Mouse (Mus musculus): Measurements from ENCODE around the gene Bgn. TPM values are rescaled to one million over a fixed set of nuclear protein-coding genes. Genes with fewer than 3 reads are reported as not detected.

Gene Bgn
- polyA plus RNA-seq, 1 experiment from 2014 or later: 68.8 TPM

- H3K36me3 ChIP-seq: no peaks in the 10 kb centered on the region
- no peak overlapping the region for H3K4me3 ChIP-seq
- 46% methylated on average over 12 of the region's 12 CpGs for WGBS
- peak overlapping the region; percentile 21; the same call in 1 of the 2 replicates for H3K4me2 ChIP-seq (replicated peaks)
- no peaks in the 10 kb centered on the region for H3K9me3 ChIP-seq
- peak; percentile 86 for ATAC-seq (ENCODE audit: low FRiP score, low read depth)
- H3K27ac ChIP-seq: peak overlapping the region; percentile 79
- no peak overlapping the region for H3K9ac ChIP-seq
- peaks cover 9% of the 10 kb centered on the region; the same call in 1 of the 2 replicates for H3K27me3 ChIP-seq
- H3K4me1 ChIP-seq: peaks cover 20% of the 10 kb centered on the region
These were observed 8.8 kb upstream of the Bgn start for GRCm38 (mm10) chrX:73474340-73475165.

- no peak overlapping the region for H3K4me3 ChIP-seq
- peaks cover 6% of the 10 kb centered on the region; the same call in 1 of the 2 replicates for H3K27me3 ChIP-seq
- H3K27ac ChIP-seq: 0 out of 2 replicates have a peak overlapping the region, but pooled peaks have one; percentile 10
- peaks cover 31% of the 10 kb centered on the region for H3K4me1 ChIP-seq
- H3K36me3 ChIP-seq: no peaks in the 10 kb centered on the region
- WGBS: 94% methylated on average over 1 of the region's 1 CpGs
- no peaks in the 10 kb centered on the region for H3K9me3 ChIP-seq
- no peak overlapping the region for H3K4me2 ChIP-seq (replicated peaks)
- ATAC-seq (ENCODE audit: low FRiP score, low read depth): no peak
- H3K9ac ChIP-seq: no peak overlapping the region
These were observed 7.6 kb upstream of the Bgn start for GRCm38 (mm10) chrX:73475658-73476256.

- no peak for ATAC-seq (ENCODE audit: low FRiP score, low read depth)
- peaks cover 33% of the 10 kb centered on the region for H3K4me1 ChIP-seq
- H3K9ac ChIP-seq: no peak overlapping the region
- H3K4me3 ChIP-seq: no peak overlapping the region
- H3K36me3 ChIP-seq: no peaks in the 10 kb centered on the region
- H3K27ac ChIP-seq: 0 out of 2 replicates have a peak overlapping the region, but pooled peaks have one; percentile 3
- peaks cover 8% of the 10 kb centered on the region; the same call in 1 of the 2 replicates for H3K27me3 ChIP-seq
- no peak overlapping the region for H3K4me2 ChIP-seq (replicated peaks)
- no peaks in the 10 kb centered on the region for H3K9me3 ChIP-seq
- 70% methylated on average over 2 of the region's 2 CpGs for WGBS
These were observed 6.8 kb upstream of the Bgn start for GRCm38 (mm10) chrX:73476621-73477020.

- 94% methylated on average over 2 of the region's 2 CpGs for WGBS
These were observed 5.9 kb upstream of the Bgn start for GRCm38 (mm10) chrX:73477500-73477899.

GRCm38 (mm10) chrX:73479656-73480055, 3.7 kb upstream of the Bgn start:
- no peak overlapping the region for H3K4me2 ChIP-seq (replicated peaks)
- H3K27ac ChIP-seq: peak overlapping the region; percentile 67

More at GRCm38 (mm10) chrX:73477500-73477899, 5.9 kb upstream of the Bgn start:
- Histone ChIP-seq H3K4me1 (peaks cover 33% of the 10 kb centered on the region), H3K9me3 (no peaks in the 10 kb centered on the region), H3K4me2 (replicated peaks) (no peak overlapping the region), H3K27ac (no peak overlapping the region), H3K4me3 (no peak overlapping the region), H3K27me3 (peaks cover 8% of the 10 kb centered on the region; the same call in 1 of the 2 replicates), H3K9ac (no peak overlapping the region), H3K36me3 (no peaks in the 10 kb centered on the region)
- ATAC-seq (ENCODE audit: low FRiP score, low read depth): no peak

GRCm38 (mm10) chrX:73480334-73480733, 3.1 kb upstream of the Bgn start:
- H3K4me2 ChIP-seq (replicated peaks): no peak overlapping the region
- peak overlapping the region; percentile 67 for H3K27ac ChIP-seq
- H3K4me1 ChIP-seq: peaks cover 38% of the 10 kb centered on the region
- H3K9me3 ChIP-seq: no peaks in the 10 kb centered on the region
- H3K4me3 ChIP-seq: no peak overlapping the region
- ATAC-seq (ENCODE audit: low FRiP score, low read depth): no peak
- H3K27me3 ChIP-seq: peaks cover 8% of the 10 kb centered on the region; the same call in 1 of the 2 replicates
- no peak overlapping the region for H3K9ac ChIP-seq
- WGBS: 41% methylated on average over 2 of the region's 2 CpGs
- no peaks in the 10 kb centered on the region for H3K36me3 ChIP-seq

More at GRCm38 (mm10) chrX:73479656-73480055, 3.7 kb upstream of the Bgn start:
- Histone ChIP-seq H3K4me1 (peaks cover 41% of the 10 kb centered on the region), H3K36me3 (no peaks in the 10 kb centered on the region), H3K9me3 (no peaks in the 10 kb centered on the region), H3K27me3 (peaks cover 8% of the 10 kb centered on the region; the same call in 1 of the 2 replicates), H3K9ac (no peak overlapping the region), H3K4me3 (no peak overlapping the region)
- no peak for ATAC-seq (ENCODE audit: low FRiP score, low read depth)

GRCm38 (mm10) chrX:73482643-73483483, 539 bp upstream of the Bgn start:
- 32% methylated on average over 4 of the region's 4 CpGs for WGBS
- H3K27me3 ChIP-seq: peaks cover 11% of the 10 kb centered on the region; the same call in 1 of the 2 replicates

GRCm38 (mm10) chrX:73484076-73484475, 674 bp downstream of the Bgn start:
- Histone ChIP-seq H3K27me3 (peaks cover 9% of the 10 kb centered on the region; the same call in 1 of the 2 replicates), H3K4me1 (peaks cover 31% of the 10 kb centered on the region), H3K4me3 (peak overlapping the region; percentile 45), H3K4me2 (replicated peaks) (peak overlapping the region; percentile 66), H3K9me3 (no peaks in the 10 kb centered on the region), H3K36me3 (no peaks in the 10 kb centered on the region), H3K27ac (peak overlapping the region; percentile 67; the same call in 1 of the 2 replicates), H3K9ac (peak overlapping the region; percentile 68)
- no peak for ATAC-seq (ENCODE audit: low FRiP score, low read depth)
- WGBS: 25% methylated on average over 1 of the region's 1 CpGs

More at GRCm38 (mm10) chrX:73482643-73483483, 539 bp upstream of the Bgn start:
- peak overlapping the region; percentile 68; the same call in 1 of the 2 replicates for H3K9ac ChIP-seq
- peak overlapping the region; percentile 67; the same call in 1 of the 2 replicates for H3K27ac ChIP-seq
- ATAC-seq (ENCODE audit: low FRiP score, low read depth): peak; percentile 18; the same call in 1 of the 2 replicates
- H3K4me3 ChIP-seq: peak overlapping the region; percentile 45
- no peaks in the 10 kb centered on the region for H3K36me3 ChIP-seq
- H3K9me3 ChIP-seq: no peaks in the 10 kb centered on the region
- peaks cover 31% of the 10 kb centered on the region for H3K4me1 ChIP-seq
- H3K4me2 ChIP-seq (replicated peaks): peak overlapping the region; percentile 66

- H3K27me3 ChIP-seq: peaks cover 7% of the 10 kb centered on the region; the same call in 1 of the 2 replicates
- peaks cover 36% of the 10 kb centered on the region for H3K4me1 ChIP-seq
- no peak overlapping the region for H3K27ac ChIP-seq
- H3K9ac ChIP-seq: no peak overlapping the region
- 84% methylated on average over 4 of the region's 4 CpGs for WGBS
- H3K4me2 ChIP-seq (replicated peaks): peak overlapping the region; percentile 66
- no peak; the same call in 1 of the 2 replicates for ATAC-seq (ENCODE audit: low FRiP score, low read depth)
- H3K4me3 ChIP-seq: peak overlapping the region; percentile 45
- no peaks in the 10 kb centered on the region for H3K9me3 ChIP-seq
- no peaks in the 10 kb centered on the region for H3K36me3 ChIP-seq
These were observed 1.5 kb downstream of the Bgn start for GRCm38 (mm10) chrX:73484870-73485269.

- Histone ChIP-seq H3K9me3 (no peaks in the 10 kb centered on the region), H3K9ac (no peak overlapping the region), H3K36me3 (no peaks in the 10 kb centered on the region), H3K4me3 (no peak overlapping the region), H3K27me3 (peaks cover 5% of the 10 kb centered on the region; the same call in 1 of the 2 replicates), H3K4me1 (peaks cover 29% of the 10 kb centered on the region), H3K27ac (no peak overlapping the region), H3K4me2 (replicated peaks) (no peak overlapping the region)
- ATAC-seq (ENCODE audit: low FRiP score, low read depth): no peak
- 86% methylated on average over 5 of the region's 5 CpGs for WGBS
These were observed 3.5 kb downstream of the Bgn start for GRCm38 (mm10) chrX:73486920-73487319.

- Histone ChIP-seq H3K4me3 (no peak overlapping the region), H3K36me3 (no peaks in the 10 kb centered on the region), H3K9ac (no peak overlapping the region), H3K4me1 (0 out of 2 replicates have a peak, but pooled peaks cover 12% of the 10 kb centered on the region), H3K4me2 (replicated peaks) (no peak overlapping the region), H3K9me3 (no peaks in the 10 kb centered on the region), H3K27ac (no peak overlapping the region; the same call in 1 of the 2 replicates), H3K27me3 (peaks cover 5% of the 10 kb centered on the region; the same call in 1 of the 2 replicates)
- 43% methylated on average over 4 of the region's 4 CpGs for WGBS
- ATAC-seq (ENCODE audit: low FRiP score, low read depth): no peak
These were observed 6.8 kb downstream of the Bgn start for GRCm38 (mm10) chrX:73490186-73490585.

Data from limb, embryonic 13.5 days (tissue).